Mouse (Mus musculus) liver, adult 2 months (tissue): ENCODE measurements at regions not wholly inside any gene's neighbourhood (a gene's known extent, or its start where the extent isn't known, plus 50 kb on each side); places are given as distances from the start of the nearest gene placed in this dataset.

ENCODE experiments used
- DNase-seq: peaks from one replicate; pipeline ENCODE4 v3.0.0-alpha.2; 2011; ENCODE audit warnings: low read depth, low spot score; ENCODE audit errors: extremely low read depth
- H3K27ac ChIP-seq: fragments of 200-500 bp; replicated peaks from 2 replicates; pipeline ENCODE4 v1.5.1; 2012; ENCODE audit warnings: low read depth, mild to moderate bottlenecking, control low read depth, inconsistent platforms, low read length; ENCODE audit not compliant: insufficient read depth
- H3K27me3 ChIP-seq: fragments of 200-500 bp; 2 replicates; pipeline ENCODE4 v1.6.1; 2012; ENCODE audit warnings: mild to moderate bottlenecking, moderate library complexity, low read length, inconsistent platforms; ENCODE audit not compliant: control insufficient read depth, insufficient read depth
- H3K36me3 ChIP-seq: fragments of 200-500 bp; 2 replicates; pipeline ENCODE4 v1.6.1; 2012; ENCODE audit warnings: low read length, inconsistent platforms; ENCODE audit not compliant: control insufficient read depth, insufficient read depth
- H3K4me1 ChIP-seq: fragments of 200-500 bp; 2 replicates; pipeline ENCODE4 v1.6.1; 2011; ENCODE audit warnings: low read length; ENCODE audit not compliant: control insufficient read depth, insufficient read depth
- H3K4me3 ChIP-seq: fragments of 200-500 bp; 2 replicates; pipeline ENCODE4 v1.5.1; 2011; ENCODE audit warnings: low read depth, mild to moderate bottlenecking, control low read depth, low read length, moderate library complexity; ENCODE audit not compliant: insufficient read depth
- H3K79me2 ChIP-seq: fragments of 200-500 bp; 2 replicates; pipeline ENCODE4 v1.6.1; 2012; ENCODE audit warnings: inconsistent platforms, mild to moderate bottlenecking, low read length, moderate library complexity; ENCODE audit not compliant: control insufficient read depth, insufficient read depth
- H3K9ac ChIP-seq: fragments of 200-500 bp; 2 replicates; pipeline ENCODE4 v1.6.1; 2012; ENCODE audit warnings: low read depth, mild to moderate bottlenecking, control low read depth, inconsistent platforms, low read length
- CTCF ChIP-seq: fragments of 200-500 bp; IDR thresholded peaks from 2 replicates; pipeline ENCODE4 v1.5.1; 2011; ENCODE audit warnings: low read depth, low read length, control low read depth
- POLR2A ChIP-seq: fragments of 200-500 bp; IDR thresholded peaks from 2 replicates; pipeline ENCODE4 v1.6.1; 2011; ENCODE audit warnings: low read length, control low read depth; ENCODE audit not compliant: insufficient read depth; ENCODE audit errors: extremely low read depth
- WGBS: fragments of 180-500 bp; shearing (Covaris S2); methylation state at CpG from one replicate; pipeline ENCODE4 v1.1.7; 2018; 5-methylcytosine and 5-hydroxymethylcytosine counted together

DNA sequence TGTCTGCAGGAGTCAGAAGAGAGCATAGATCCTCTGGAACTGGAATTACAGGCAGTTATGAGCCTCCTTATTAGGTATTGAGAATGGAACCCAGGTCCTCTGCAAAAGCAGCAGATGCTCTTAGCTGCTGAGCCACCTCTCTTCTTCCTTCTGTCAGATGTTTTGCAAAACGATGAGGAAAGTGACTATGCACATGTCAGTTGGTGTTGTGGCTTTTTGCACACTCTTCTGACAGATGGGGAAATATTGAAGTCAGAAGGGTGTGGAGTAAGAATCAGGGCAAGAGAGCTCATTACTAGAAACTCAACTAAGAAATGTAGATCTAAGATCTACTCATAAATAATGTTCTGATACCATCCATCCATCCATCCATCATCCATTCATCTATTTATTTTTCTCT is 102.4 kb downstream of the Cdca7 start:
- no peak for DNase-seq
- TF ChIP-seq POLR2A (no peak), CTCF (no peak)
- no peak overlapping the region for H3K9ac ChIP-seq
- 71% methylated on average over 1 of the region's 1 CpGs for WGBS
- H3K4me3 ChIP-seq: no peak overlapping the region
- no peaks in the 10 kb centered on the region for H3K27me3 ChIP-seq
- H3K79me2 ChIP-seq: no peaks in the 10 kb centered on the region
- H3K27ac ChIP-seq: no peak overlapping the region
- H3K4me1 ChIP-seq: no peaks in the 10 kb centered on the region
- H3K36me3 ChIP-seq: no peaks in the 10 kb centered on the region

DNA sequence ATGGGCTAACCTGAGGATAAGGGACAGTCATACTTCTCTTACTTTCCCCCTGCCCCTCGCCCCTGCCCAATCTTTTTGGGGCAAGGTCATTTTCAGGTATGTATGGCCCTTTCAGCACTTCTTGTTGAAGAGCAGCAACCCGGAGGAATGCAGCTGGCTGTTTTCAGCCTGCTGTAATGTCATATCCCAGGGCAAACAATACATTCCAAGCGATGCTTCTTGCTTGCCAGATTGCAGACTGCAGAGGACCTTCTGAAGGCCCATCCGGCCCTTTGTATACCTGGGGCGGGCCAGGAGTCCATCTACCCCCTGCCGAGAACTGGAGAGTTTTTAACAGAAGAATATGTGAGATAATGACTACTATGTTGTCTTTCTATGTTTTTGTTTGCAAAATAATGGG is 105.2 kb downstream of the Cdca7 start:
- TF ChIP-seq CTCF: no peak
- TF ChIP-seq POLR2A: no peak
- 82% methylated on average over 6 of the region's 6 CpGs for WGBS

DNA sequence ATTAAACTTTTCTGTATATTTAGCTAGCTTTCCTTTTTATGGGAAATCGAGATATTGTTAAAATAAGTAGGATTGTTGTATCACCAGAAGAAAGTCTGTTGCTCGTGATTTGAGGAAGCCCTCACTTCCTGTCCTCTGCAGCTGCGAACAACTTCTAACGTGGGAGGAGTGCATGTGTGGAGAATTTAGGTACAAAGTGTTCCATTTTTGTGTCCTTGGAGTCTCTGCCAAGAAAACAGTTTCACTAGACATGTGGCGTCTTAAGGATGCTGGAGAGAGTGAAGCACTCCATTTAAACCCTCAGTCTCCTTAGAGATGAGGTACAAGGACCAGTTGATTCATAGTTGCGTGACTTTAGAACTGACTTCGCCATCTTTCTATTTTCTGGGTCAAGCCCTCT is 112.9 kb downstream of the Cdca7 start:
- Histone ChIP-seq H3K4me1 (no peaks in the 10 kb centered on the region), H3K9ac (no peak overlapping the region), H3K4me3 (no peak overlapping the region), H3K36me3 (no peaks in the 10 kb centered on the region), H3K27me3 (no peaks in the 10 kb centered on the region), H3K79me2 (no peaks in the 10 kb centered on the region), H3K27ac (no peak overlapping the region)
- 75% methylated on average over 7 of the region's 7 CpGs for WGBS
- TF ChIP-seq CTCF (no peak), POLR2A (no peak)
- no peak for DNase-seq

More for the DNA sequence above, 105.2 kb downstream of the Cdca7 start:
- no peaks in the 10 kb centered on the region for H3K4me1 ChIP-seq
- DNase-seq: no peak
- H3K79me2 ChIP-seq: no peaks in the 10 kb centered on the region
- no peak overlapping the region for H3K27ac ChIP-seq
- no peaks in the 10 kb centered on the region for H3K27me3 ChIP-seq
- no peak overlapping the region for H3K4me3 ChIP-seq
- no peak overlapping the region for H3K9ac ChIP-seq
- H3K36me3 ChIP-seq: no peaks in the 10 kb centered on the region

DNA sequence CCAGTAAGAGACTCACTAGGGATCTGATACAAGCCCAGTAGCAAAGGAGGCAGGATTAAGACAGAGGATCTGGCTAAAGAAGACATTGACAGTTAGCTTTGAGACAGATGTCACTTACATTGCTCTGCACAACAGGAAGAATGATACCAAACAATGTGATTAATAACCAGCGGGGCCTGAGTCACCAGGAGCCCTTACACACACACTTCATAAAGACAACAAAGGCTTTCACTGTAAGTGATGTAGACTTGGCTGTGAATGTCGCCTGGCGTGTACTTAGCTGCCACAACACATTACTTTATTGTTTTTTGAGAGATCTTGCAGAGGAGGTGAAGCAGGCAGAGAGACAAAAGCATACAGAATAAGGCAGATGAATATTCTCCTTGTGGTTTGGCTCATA is 116.1 kb downstream of the Cdca7 start:
- no peak for DNase-seq
- no peak for TF ChIP-seq POLR2A
- no peak for TF ChIP-seq CTCF
- 88% methylated on average over 3 of the region's 3 CpGs for WGBS
- Histone ChIP-seq H3K9ac (no peak overlapping the region), H3K27me3 (no peaks in the 10 kb centered on the region), H3K36me3 (no peaks in the 10 kb centered on the region), H3K79me2 (no peaks in the 10 kb centered on the region), H3K4me3 (no peak overlapping the region), H3K27ac (no peak overlapping the region), H3K4me1 (no peaks in the 10 kb centered on the region)

DNA sequence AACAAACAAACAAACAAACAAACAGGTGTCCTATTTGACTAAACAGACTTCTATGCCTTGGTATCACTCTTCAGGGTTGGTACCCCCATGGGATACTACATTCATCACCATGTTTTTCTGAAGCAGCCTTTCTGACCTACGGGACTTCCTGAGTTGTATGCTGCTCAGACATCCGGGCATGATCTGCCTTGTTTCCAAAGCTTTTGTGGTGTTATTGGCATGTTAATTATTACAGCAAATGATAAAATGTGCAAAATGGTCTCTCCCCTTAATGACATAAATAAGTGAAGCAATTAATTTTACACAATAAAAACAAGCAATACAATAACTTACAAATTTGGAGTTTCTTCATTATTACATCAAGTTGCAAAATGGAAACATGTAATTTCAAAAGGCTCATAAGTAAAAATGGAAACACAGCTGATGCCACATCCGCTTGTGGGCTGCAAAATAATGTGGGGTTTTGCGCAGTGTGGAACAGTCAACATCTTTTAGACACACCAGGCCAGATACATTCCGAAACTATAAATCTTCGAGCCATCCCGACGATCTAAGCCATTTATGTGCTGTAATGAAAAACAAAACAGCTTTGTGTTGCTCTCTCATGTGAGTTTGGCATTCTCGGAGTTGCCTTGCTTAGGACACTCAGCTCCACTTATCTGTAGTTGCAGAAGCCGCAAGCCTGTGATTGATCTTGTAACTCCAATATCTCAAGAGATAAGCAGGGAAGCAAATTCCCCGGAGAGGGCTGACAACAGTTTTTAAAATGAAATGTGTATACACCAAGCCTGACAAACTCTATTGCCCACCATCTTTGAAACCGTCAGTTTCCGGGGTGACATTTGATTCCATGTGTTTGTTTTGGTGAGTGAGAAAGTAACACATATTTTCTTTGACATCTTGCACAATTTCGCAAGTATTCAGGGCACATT is 121.3 kb downstream of the Cdca7 start:
- no peak overlapping the region for H3K27ac ChIP-seq
- WGBS: 70% methylated on average over 14 of the region's 14 CpGs
- no peaks in the 10 kb centered on the region for H3K27me3 ChIP-seq

DNA sequence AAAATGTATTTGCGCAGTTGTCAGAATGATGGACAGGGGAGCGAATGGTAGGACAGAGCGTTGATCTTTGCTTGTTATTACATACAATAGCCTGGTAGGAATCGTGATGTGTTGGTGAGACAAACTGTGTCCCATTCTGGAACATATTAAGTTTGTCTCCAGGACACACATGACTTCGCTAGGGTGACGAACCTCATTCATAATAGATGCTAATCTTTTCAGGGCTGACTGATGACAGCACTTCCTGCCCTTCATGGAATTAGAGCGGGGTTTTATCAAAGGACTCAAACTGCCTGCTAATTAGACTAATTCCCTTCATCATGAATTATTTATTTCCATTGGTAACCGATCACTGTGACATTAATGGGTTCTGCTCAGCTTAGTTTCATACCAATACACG is 122.0 kb downstream of the Cdca7 start:
- 74% methylated on average over 9 of the region's 9 CpGs for WGBS
- no peak overlapping the region for H3K9ac ChIP-seq
- no peaks in the 10 kb centered on the region for H3K27me3 ChIP-seq
- TF ChIP-seq POLR2A (no peak), CTCF (no peak)
- H3K27ac ChIP-seq: no peak overlapping the region
- DNase-seq: no peak
- H3K4me1 ChIP-seq: no peaks in the 10 kb centered on the region
- H3K36me3 ChIP-seq: no peaks in the 10 kb centered on the region
- H3K79me2 ChIP-seq: no peaks in the 10 kb centered on the region
- no peak overlapping the region for H3K4me3 ChIP-seq

More for the DNA sequence above, 121.3 kb downstream of the Cdca7 start:
- DNase-seq: no peak
- Histone ChIP-seq H3K4me1 (no peaks in the 10 kb centered on the region), H3K9ac (no peak overlapping the region), H3K79me2 (no peaks in the 10 kb centered on the region), H3K36me3 (no peaks in the 10 kb centered on the region), H3K4me3 (no peak overlapping the region)
- no peak for TF ChIP-seq POLR2A
- TF ChIP-seq CTCF: no peak
